Mouse (Mus musculus) adrenal gland, postnatal 0 days (tissue): ENCODE results near the gene Nrm. TPM values are rescaled to one million over a fixed set of nuclear protein-coding genes. Genes with fewer than 3 reads are reported as not detected.

ENCODE experiments used
- microRNA-seq: library from miRNA; unstranded; fragments of <30 nt; microRNA quantifications from one replicate; pipeline ENCODE4, GENCODE M21; 2016; ENCODE audit warnings: borderline replicate concordance; ENCODE audit not compliant: insufficient number of aligned reads
- polyA plus RNA-seq: library from polyadenylated mRNA; unstranded; fragments of >200 nt; fragmentation: Nextera tagmentation; extraction: Ambion mirVana; gene quantifications from 2 replicates; pipeline ENCODE4 v1.2.1, GENCODE M21; 2015

Nrm gene
- 19.3 and 27.9 TPM in 2 replicates for polyA plus RNA-seq

GRCm38 (mm10) chr17:35861198-35861857, at the start of gene Nrm:
TSS of gene Nrm (plus strand) at chr17:35861318.

GRCm38 (mm10) chr17:35821439-35822430, 39.4 kb upstream of the Nrm start, which contains the start of gene Ier3:
TSS of gene Ier3 (plus strand) at chr17:35821684.

GRCm38 (mm10) chr17:35822964-35823937, 37.9 kb upstream of the Nrm start, which contains the start of gene Flot1:
TSS of gene Flot1 (plus strand) at chr17:35823230.

GRCm38 (mm10) chr17:35838122-35838544, 23.0 kb upstream of the Nrm start, which contains the start of gene Tubb5:
TSS of gene Tubb5 (minus strand) at chr17:35838306.

GRCm38 (mm10) chr17:35841076-35841950, 19.8 kb upstream of the Nrm start, which contains the start of gene Mdc1:
TSS of gene Mdc1 (plus strand) at chr17:35841515.

GRCm38 (mm10) chr17:35865481-35866280, 4.6 kb downstream of the Nrm start, which contains the start of gene Ppp1r18:
TSS of gene Ppp1r18 (plus strand) at chr17:35865593.

GRCm38 (mm10) chr17:35879245-35880057, 18.3 kb downstream of the Nrm start, which contains the start of gene Dhx16:
TSS of gene Dhx16 (plus strand) at chr17:35879819.

GRCm38 (mm10) chr17:35896781-35897643, 35.9 kb downstream of the Nrm start, which contains the start of gene 2310061I04Rik:
TSS of gene 2310061I04Rik (minus strand) at chr17:35897431.

GRCm38 (mm10) chr17:35909919-35910369, 48.8 kb downstream of the Nrm start, which contains the start of gene Atat1:
TSS of gene Atat1 (minus strand) at chr17:35910075.

Small RNA genes lying within 50 kb of the gene (microRNA-seq; reads per million reads assigned to microRNA genes)
- not detected for gene Gm28033

Other genes with a start within 250 kb of the Nrm start
- gene Gm9573, start 234.7 kb upstream of the Nrm start, polyA plus RNA-seq = not detected in 2 replicates
- 0.30 and 2.9 TPM in 2 replicates for gene Mucl3, start 217.6 kb upstream of the Nrm start, polyA plus RNA-seq
- gene Vars2, start 193.7 kb upstream of the Nrm start, polyA plus RNA-seq = 6.7 and 11.2 TPM in 2 replicates
- 18.4 and 28.4 TPM in 2 replicates for gene Gtf2h4, start 187.6 kb upstream of the Nrm start, polyA plus RNA-seq
- 34.6 and 39.0 TPM in 2 replicates for gene Ddr1, start 156.7 kb upstream of the Nrm start, polyA plus RNA-seq
- 22.9 and 31.0 TPM in 2 replicates for gene Ier3, start 39.6 kb upstream of the Nrm start, polyA plus RNA-seq
- 82.1 and 88.2 TPM in 2 replicates for gene Flot1, start 38.1 kb upstream of the Nrm start, polyA plus RNA-seq
- gene Tubb5, start 23.0 kb upstream of the Nrm start, polyA plus RNA-seq = 314 and 519 TPM in 2 replicates
- gene Mdc1, start 19.8 kb upstream of the Nrm start, polyA plus RNA-seq = 3.0 and 4.6 TPM in 2 replicates
- gene Ppp1r18, start 4.3 kb downstream of the Nrm start, polyA plus RNA-seq = 22.2 and 26.9 TPM in 2 replicates
- gene Dhx16, start 18.5 kb downstream of the Nrm start, polyA plus RNA-seq = 16.3 and 22.6 TPM in 2 replicates
- 13.8 and 19.1 TPM in 2 replicates for gene 2310061I04Rik, start 36.1 kb downstream of the Nrm start, polyA plus RNA-seq
- gene Atat1, start 48.8 kb downstream of the Nrm start, polyA plus RNA-seq = 33.6 and 43.3 TPM in 2 replicates
- gene Mrps18b, start 55.1 kb downstream of the Nrm start, polyA plus RNA-seq = 48.8 and 78.3 TPM in 2 replicates
- gene Ppp1r10, start 55.1 kb downstream of the Nrm start, polyA plus RNA-seq = 14.8 and 22.8 TPM in 2 replicates
- 50.8 and 70.0 TPM in 2 replicates for gene Abcf1, start 108.4 kb downstream of the Nrm start, polyA plus RNA-seq
- 32.3 and 38.9 TPM in 2 replicates for gene Gnl1, start 118.5 kb downstream of the Nrm start, polyA plus RNA-seq
- 19.0 and 23.8 TPM in 2 replicates for gene Prr3, start 118.9 kb downstream of the Nrm start, polyA plus RNA-seq
- 2.0 and 2.2 TPM in 2 replicates for gene H2-T24, start 159.2 kb downstream of the Nrm start, polyA plus RNA-seq
- gene H2-T23, start 171.5 kb downstream of the Nrm start, polyA plus RNA-seq = 47.7 and 51.8 TPM in 2 replicates
- 27.9 and 31.3 TPM in 2 replicates for gene H2-T22, start 181.4 kb downstream of the Nrm start, polyA plus RNA-seq
- not detected in 2 replicates for gene Gm6034, start 181.6 kb downstream of the Nrm start, polyA plus RNA-seq
- 0.47 TPM in 1 of 2 replicates, not detected in the other for gene Gm11127, start 197.1 kb downstream of the Nrm start, polyA plus RNA-seq